Mouse (Mus musculus) midbrain, embryonic 16.5 days (tissue): ENCODE results near the gene Grk4. TPM values are rescaled to one million over a fixed set of nuclear protein-coding genes. Genes with fewer than 3 reads are reported as not detected.
"Not testable (repeated sequence)": the region's sequence is repeated elsewhere in the genome, so short reads cannot be mapped to it uniquely, and the experiment has no call there.

Source experiments
- ATAC-seq: fragments of 200-750 bp; cut with Nextera tagmentation; 2 replicates; pipeline ENCODE4 v1.8.0; 2017; ENCODE audit warnings: moderate TSS enrichment
- H3K27ac ChIP-seq: fragments of 300-500 bp; sonication (generic); 2 replicates; pipeline ENCODE4 v1.5.1; 2014; ENCODE audit warnings: mild to moderate bottlenecking, low read length, mixed read lengths
- H3K27me3 ChIP-seq: fragments of 300-500 bp; sonication (generic); 2 replicates; pipeline ENCODE4 v1.6.1; 2014; ENCODE audit warnings: low read depth, low read length, mixed read lengths; ENCODE audit not compliant: control insufficient read depth, insufficient read depth
- H3K36me3 ChIP-seq: fragments of 300-500 bp; sonication (generic); 2 replicates; pipeline ENCODE4 v1.6.1; 2014; ENCODE audit warnings: mild to moderate bottlenecking, low read length, moderate library complexity, mixed read lengths; ENCODE audit not compliant: control insufficient read depth, insufficient read depth
- H3K4me1 ChIP-seq: fragments of 300-500 bp; sonication (generic); 2 replicates; pipeline ENCODE4 v1.6.1; 2014; ENCODE audit warnings: mild to moderate bottlenecking, low read length, mixed read lengths; ENCODE audit not compliant: control insufficient read depth, insufficient read depth
- H3K4me2 ChIP-seq: fragments of 300-500 bp; sonication (generic); 2 replicates; pipeline ENCODE4 v1.6.1; 2014; ENCODE audit warnings: mild to moderate bottlenecking, low read length, mixed read lengths
- H3K4me3 ChIP-seq: fragments of 300-500 bp; sonication (generic); 2 replicates; pipeline ENCODE4 v1.5.1; 2014; ENCODE audit warnings: low read depth, mild to moderate bottlenecking, low read length, moderate library complexity, mixed read lengths
- H3K9ac ChIP-seq: fragments of 300-500 bp; sonication (generic); 2 replicates; pipeline ENCODE4 v1.6.1; 2014; ENCODE audit warnings: low read depth, low read length, mixed read lengths
- H3K9me3 ChIP-seq: fragments of 300-500 bp; sonication (generic); replicated peaks from 2 replicates; pipeline ENCODE4 v1.6.1; 2014; ENCODE audit warnings: mild to moderate bottlenecking, low read length, mixed read lengths; ENCODE audit not compliant: control insufficient read depth, poor library complexity, severe bottlenecking
- WGBS: fragments of 180-500 bp; shearing (Covaris S2); extraction: QIAGEN DNeasy Blood & Tissue Kit; methylation state at CpG from one replicate; pipeline ENCODE4 v1.1.7; 2014; 5-methylcytosine and 5-hydroxymethylcytosine counted together
- polyA plus RNA-seq: library from polyadenylated mRNA; unstranded; fragments of >200 nt; fragmentation: Nextera tagmentation; extraction: Ambion mirVana; gene quantifications from 2 replicates; pipeline ENCODE4 v1.2.1, GENCODE M21; 2015

The Grk4 gene
- polyA plus RNA-seq, 1 experiment from 2014 or later: 2.8 TPM

GRCm38 (mm10) chr5:34670280-34670679 lies 10.1 kb downstream of the Grk4 start:
- Histone ChIP-seq H3K4me2 (no peak overlapping the region), H3K9ac (no peak overlapping the region), H3K4me3 (no peak overlapping the region), H3K27ac (no peak overlapping the region), H3K4me1 (no peaks in the 10 kb centered on the region), H3K36me3 (no peaks in the 10 kb centered on the region), H3K27me3 (no peaks in the 10 kb centered on the region), H3K9me3 (no peaks in the 10 kb centered on the region)
- ATAC-seq: no peak
- WGBS: 79% methylated on average over 4 of the region's 4 CpGs

- Histone ChIP-seq H3K27ac (no peak overlapping the region), H3K9me3 (no peaks in the 10 kb centered on the region), H3K9ac (no peak overlapping the region), H3K36me3 (no peaks in the 10 kb centered on the region), H3K4me1 (no peaks in the 10 kb centered on the region), H3K27me3 (no peaks in the 10 kb centered on the region), H3K4me3 (no peak overlapping the region), H3K4me2 (no peak overlapping the region)
- 94% methylated on average over 1 of the region's 1 CpGs for WGBS
- no peak for ATAC-seq
Observed at GRCm38 (mm10) chr5:34689868-34690267, 29.7 kb downstream of the Grk4 start.

GRCm38 (mm10) chr5:34692782-34693181 lies 32.6 kb downstream of the Grk4 start:
- H3K36me3 ChIP-seq: no peaks in the 10 kb centered on the region
- no peaks in the 10 kb centered on the region for H3K27me3 ChIP-seq
- no peak overlapping the region for H3K4me3 ChIP-seq
- no peak overlapping the region for H3K27ac ChIP-seq
- ATAC-seq: no peak
- no peak overlapping the region for H3K4me2 ChIP-seq
- H3K4me1 ChIP-seq: no peaks in the 10 kb centered on the region
- H3K9ac ChIP-seq: no peak overlapping the region
- 74% methylated on average over 2 of the region's 2 CpGs for WGBS
- no peaks in the 10 kb centered on the region for H3K9me3 ChIP-seq

GRCm38 (mm10) chr5:34695521-34695920 lies 35.3 kb downstream of the Grk4 start:
- H3K9me3 ChIP-seq: no peaks in the 10 kb centered on the region
- WGBS: 79% methylated on average over 5 of the region's 5 CpGs
- no peaks in the 10 kb centered on the region for H3K27me3 ChIP-seq
- no peak overlapping the region for H3K27ac ChIP-seq
- no peak overlapping the region for H3K4me2 ChIP-seq
- no peak overlapping the region for H3K4me3 ChIP-seq
- no peaks in the 10 kb centered on the region for H3K36me3 ChIP-seq
- H3K9ac ChIP-seq: no peak overlapping the region
- ATAC-seq: no peak
- H3K4me1 ChIP-seq: no peaks in the 10 kb centered on the region

- no peaks in the 10 kb centered on the region for H3K36me3 ChIP-seq
- 94% methylated on average over 1 of the region's 1 CpGs for whole genome bisulfite sequencing
- H3K27me3 ChIP-seq: no peaks in the 10 kb centered on the region
- no peak for ATAC-seq
- H3K4me2 ChIP-seq: no peak overlapping the region
- no peaks in the 10 kb centered on the region for H3K9me3 ChIP-seq
- no peak overlapping the region for H3K4me3 ChIP-seq
- no peak overlapping the region for H3K9ac ChIP-seq
- H3K27ac ChIP-seq: no peak overlapping the region
- no peaks in the 10 kb centered on the region for H3K4me1 ChIP-seq
Observed at GRCm38 (mm10) chr5:34708436-34708835, 48.3 kb downstream of the Grk4 start.

- not testable (repeated sequence) for H3K27me3 ChIP-seq, H3K9me3 ChIP-seq, H3K4me3 ChIP-seq, H3K27ac ChIP-seq, H3K4me2 ChIP-seq, ATAC-seq, H3K9ac ChIP-seq, H3K36me3 ChIP-seq, H3K4me1 ChIP-seq
- 86% methylated on average over 3 of the region's 3 CpGs for WGBS
Observed at GRCm38 (mm10) chr5:34714371-34714770, 54.2 kb downstream of the Grk4 start.

GRCm38 (mm10) chr5:34714816-34715215 lies 54.6 kb downstream of the Grk4 start:
- no peaks in the 10 kb centered on the region for H3K27me3 ChIP-seq
- WGBS: 87% methylated on average over 5 of the region's 5 CpGs
- no peaks in the 10 kb centered on the region for H3K9me3 ChIP-seq
- no peak overlapping the region for H3K4me3 ChIP-seq
- no peak overlapping the region for H3K9ac ChIP-seq
- H3K4me2 ChIP-seq: no peak overlapping the region
- no peak for ATAC-seq
- H3K4me1 ChIP-seq: no peaks in the 10 kb centered on the region
- H3K27ac ChIP-seq: no peak overlapping the region
- no peaks in the 10 kb centered on the region for H3K36me3 ChIP-seq

- H3K27me3 ChIP-seq: no peaks in the 10 kb centered on the region
- H3K4me3 ChIP-seq: no peak overlapping the region
- no peaks in the 10 kb centered on the region for H3K9me3 ChIP-seq
- no peak for ATAC-seq
- no peaks in the 10 kb centered on the region for H3K36me3 ChIP-seq
- no peak overlapping the region for H3K4me2 ChIP-seq
- no peak overlapping the region for H3K9ac ChIP-seq
- no peaks in the 10 kb centered on the region for H3K4me1 ChIP-seq
- H3K27ac ChIP-seq: no peak overlapping the region
Observed at GRCm38 (mm10) chr5:34729141-34729540, 69.0 kb downstream of the Grk4 start.

- Histone ChIP-seq H3K9me3 (no peaks in the 10 kb centered on the region), H3K27ac (no peak overlapping the region), H3K4me1 (no peaks in the 10 kb centered on the region), H3K9ac (no peak overlapping the region), H3K36me3 (no peaks in the 10 kb centered on the region), H3K27me3 (no peaks in the 10 kb centered on the region), H3K4me2 (no peak overlapping the region), H3K4me3 (no peak overlapping the region)
- ATAC-seq: no peak
- WGBS: 71% methylated on average over 1 of the region's 1 CpGs
Observed at GRCm38 (mm10) chr5:34730255-34730654, 70.1 kb downstream of the Grk4 start.

GRCm38 (mm10) chr5:34751477-34751876 lies 91.3 kb downstream of the Grk4 start:
- Histone ChIP-seq H3K27ac (no peak overlapping the region), H3K9me3 (no peaks in the 10 kb centered on the region), H3K4me3 (no peak overlapping the region), H3K4me1 (no peaks in the 10 kb centered on the region), H3K4me2 (no peak overlapping the region), H3K9ac (no peak overlapping the region), H3K36me3 (no peaks in the 10 kb centered on the region), H3K27me3 (no peaks in the 10 kb centered on the region)
- 60% methylated on average over 3 of the region's 3 CpGs for WGBS
- ATAC-seq: no peak
